22 mouse cellular contexts compared by ENCODE assay signal in genomic region chr7:52822310-52822709, GRCm38 (mm10).
DNase-seq lines count a peak whose midpoint lies in the region; ATAC-seq and TF ChIP-seq lines count a peak whose summit lies in the region.
"Had no signal": no experiment of that assay in that cellular context is flagged by ENCODE, and none has a peak within 500 bp of the region (broad histone marks: within the 10 kb centered on the region; RNA-seq: fewer than 3 reads in every experiment).

No protein-coding gene starts in this region.

- no peak overlapping the region for H3K27ac ChIP-seq in left cerebral cortex, adult 2 months
- H3K27ac ChIP-seq: embryonic facial prominence, embryonic 12.5 days; forebrain, embryonic 15.5 days; heart, embryonic 15.5 days; hindbrain, embryonic 10.5 days; hindbrain, embryonic 15.5 days had no signal

- intact Hi-C loops in left cerebral cortex, adult 2 months (cut with DNase I), result no loop called here
- intact Hi-C loops in left cerebral cortex, postnatal 36 days (cut with DNase I), result no loop called here

- H3K4me3 ChIP-seq in left cerebral cortex, adult 2 months, result no peak overlapping the region
- H3K4me3 ChIP-seq: embryonic facial prominence, embryonic 12.5 days; forebrain, embryonic 15.5 days; heart, embryonic 15.5 days; hindbrain, embryonic 10.5 days; hindbrain, embryonic 15.5 days had no signal

- DNase-seq in frontal cortex, postnatal 10 days (ENCODE audit: low spot score in 2 of 2), result no peak
- DNase-seq in left cerebral cortex, adult 9 months (ENCODE audit: low spot score in 2 of 2), result peak; percentile 11 to 13
- DNase-seq in left cerebral cortex, adult 2 months (ENCODE audit: extremely low spot score in 1 of 2, low spot score in 2 of 2), result no peak
- peak; percentile 21 for DNase-seq in brain, adult 2 months (ENCODE audit: low read depth, low spot score)
- DNase-seq in left cerebral cortex, postnatal 36 days (ENCODE audit: low spot score in 2 of 2), result peak; percentile 3 to 5
- no peak for DNase-seq in cerebellum, adult 9-10 months
- DNase-seq: adrenal gland, adult 8-10 months; adrenal gland, postnatal 36 days; B cell, adult 2 months; cerebellum, adult 11 months; cerebellum, adult 8-10 months; cerebellum, postnatal 25 days; gastrocnemius, postnatal 10 days; heart, adult 18-20 months; heart, postnatal 14 days had no signal

- no peak for TF ChIP-seq CTCF in left cerebral cortex, adult 2 months (IDR thresholded peaks at IDR 0.05)

- ATAC-seq in frontal cortex, adult (ENCODE audit: low TSS enrichment), result peak; percentile 65; the same call in 1 of the 2 replicates
- ATAC-seq: CD4-positive, CD25-positive, alpha-beta regulatory T cell, adult 4 months; forebrain, embryonic 15.5 days had no signal

Comparison
In these comparisons a context has a peak if more than half of its experiments do, and no peak if none do; other contexts are left out.
1. DNase-seq: peak in left cerebral cortex, adult 9 months (2 of 2), brain, adult 2 months (single experiment) and left cerebral cortex, postnatal 36 days (2 of 2); none in frontal cortex, postnatal 10 days (0 of 2), left cerebral cortex, adult 2 months (0 of 2) and cerebellum, adult 9-10 months (single experiment).